Mouse (Mus musculus) G1E (cell line): Measurements from ENCODE around the gene Sycn.

ENCODE experiments used
- CTCF ChIP-seq: IDR thresholded peaks from 2 replicates; pipeline ENCODE4 v1.5.1; 2012; ENCODE audit warnings: low read depth, low read length, inconsistent platforms, mixed read lengths
- GATA1 ChIP-seq: IDR thresholded peaks from 2 replicates; pipeline ENCODE4 v1.6.1; 2012; ENCODE audit warnings: borderline replicate concordance, low read length, inconsistent platforms, mixed read lengths
- POLR2AphosphoS5 ChIP-seq: IDR thresholded peaks from 2 replicates; pipeline ENCODE4 v1.6.1; 2012; ENCODE audit warnings: low read depth, low read length, inconsistent platforms; ENCODE audit not compliant: insufficient replicate concordance
- TAL1 ChIP-seq: conservative IDR thresholded peaks from 2 replicates; pipeline ENCODE4 v1.6.1; 2012; ENCODE audit warnings: low read depth, low read length, inconsistent platforms, mixed read lengths

- TF ChIP-seq CTCF (no peak), GATA1 (no peak), POLR2AphosphoS5 (no peak), TAL1 (no peak)
Observed at GRCm38 (mm10) chr7:28573236-28573635, 32.6 kb downstream of the Sycn start.
